23 mouse cellular contexts compared by ENCODE assay signal in the genomic region with DNA sequence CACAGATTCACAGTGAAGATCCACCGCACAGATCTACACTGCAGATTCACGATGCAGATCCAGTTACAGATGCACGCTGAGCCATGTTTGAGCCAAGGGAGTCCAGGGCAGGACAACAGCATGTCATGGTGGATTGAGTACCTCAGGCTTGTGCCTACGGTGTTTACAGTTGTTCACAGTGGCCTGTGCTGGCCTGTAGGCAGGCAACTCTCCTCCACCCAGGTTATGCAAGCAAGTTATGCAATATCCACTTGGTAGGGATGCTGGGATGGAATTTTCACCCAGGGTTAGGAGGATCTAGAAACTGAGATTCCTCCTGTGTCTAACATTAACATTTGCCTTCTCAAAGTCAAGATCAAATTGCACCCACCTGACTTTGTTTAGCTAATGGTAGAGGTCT. TPM values are rescaled to one million over a fixed set of nuclear protein-coding genes. Genes with fewer than 3 reads are reported as not detected.
A peak's percentile ranks its signal among the peaks of the same experiment; 100 is the strongest.
DNase-seq lines count a peak whose midpoint lies in the region; ATAC-seq and TF ChIP-seq lines count a peak whose summit lies in the region.
"Had no signal": no experiment of that assay in that cellular context is flagged by ENCODE, and none has a peak within 500 bp of the region (broad histone marks: within the 10 kb centered on the region; RNA-seq: fewer than 3 reads in every experiment).

No protein-coding gene starts in this region.

- H3K4me3 ChIP-seq in liver, adult 2 months (ENCODE audit: insufficient read depth, low read depth, low read length): no peak overlapping the region
- H3K4me3 ChIP-seq in liver, embryonic 11.5 days (ENCODE audit: low read depth, low read length): no peak overlapping the region
- no peak overlapping the region for H3K4me3 ChIP-seq in liver, embryonic 16.5 days (ENCODE audit: low read depth, low read length)
- no peak overlapping the region for H3K4me3 ChIP-seq in olfactory bulb, adult 2 months (ENCODE audit: insufficient read depth, low read depth, low read length)
- no peak overlapping the region for H3K4me3 ChIP-seq in midbrain, embryonic 14.5 days (replicated peaks; ENCODE audit: low read depth, low read length)
- H3K4me3 ChIP-seq: embryonic facial prominence, embryonic 13.5 days; forebrain, embryonic 12.5 days; heart, embryonic 10.5 days; heart, embryonic 15.5 days; hindbrain, embryonic 13.5 days had no signal

- H3K27me3 ChIP-seq in liver, adult 2 months (ENCODE audit: control insufficient read depth, insufficient read depth, low read length): no peaks in the 10 kb centered on the region
- H3K27me3 ChIP-seq in liver, embryonic 11.5 days (replicated peaks; ENCODE audit: control insufficient read depth, insufficient read depth, low read length): no peaks in the 10 kb centered on the region
- H3K27me3 ChIP-seq in liver, embryonic 16.5 days (ENCODE audit: control insufficient read depth, insufficient read depth, low read depth, low read length): no peaks in the 10 kb centered on the region
- H3K27me3 ChIP-seq in midbrain, embryonic 14.5 days (ENCODE audit: control insufficient read depth, insufficient read depth, low read length): no peaks in the 10 kb centered on the region
- H3K27me3 ChIP-seq: embryonic facial prominence, embryonic 13.5 days; forebrain, embryonic 12.5 days; heart, embryonic 15.5 days; hindbrain, embryonic 13.5 days had no signal

- H3K27ac ChIP-seq in liver, adult 2 months (replicated peaks; ENCODE audit: insufficient read depth, low read depth, low read length): no peak overlapping the region
- no peak overlapping the region for H3K27ac ChIP-seq in liver, embryonic 11.5 days (ENCODE audit: low read depth, low read length)
- no peak overlapping the region for H3K27ac ChIP-seq in liver, embryonic 16.5 days (ENCODE audit: low read length)
- peak overlapping the region; percentile 65 for H3K27ac ChIP-seq in olfactory bulb, adult 2 months (ENCODE audit: insufficient read depth, low read depth, low read length)
- no peak overlapping the region for H3K27ac ChIP-seq in midbrain, embryonic 14.5 days (replicated peaks; ENCODE audit: low read depth, low read length)
- H3K27ac ChIP-seq: embryonic facial prominence, embryonic 13.5 days; forebrain, embryonic 12.5 days; heart, embryonic 10.5 days; heart, embryonic 15.5 days; hindbrain, embryonic 13.5 days had no signal

- H3K36me3 ChIP-seq in liver, adult 2 months (ENCODE audit: control insufficient read depth, insufficient read depth, low read length): no peaks in the 10 kb centered on the region
- H3K36me3 ChIP-seq in liver, embryonic 11.5 days (ENCODE audit: control insufficient read depth, insufficient read depth, low read length): no peaks in the 10 kb centered on the region
- no peaks in the 10 kb centered on the region for H3K36me3 ChIP-seq in liver, embryonic 16.5 days (ENCODE audit: control insufficient read depth, insufficient read depth)
- H3K36me3 ChIP-seq in midbrain, embryonic 14.5 days (ENCODE audit: control insufficient read depth, insufficient read depth, low read length): no peaks in the 10 kb centered on the region
- H3K36me3 ChIP-seq: embryonic facial prominence, embryonic 13.5 days; forebrain, embryonic 12.5 days; heart, embryonic 10.5 days; heart, embryonic 15.5 days; hindbrain, embryonic 13.5 days had no signal

- WGBS in liver, adult 2 months: 65% methylated on average over 4 of the region's 4 CpGs
- WGBS in liver, embryonic 11.5 days: 87% methylated on average over 4 of the region's 4 CpGs
- 62% methylated on average over 4 of the region's 4 CpGs for WGBS in liver, embryonic 16.5 days (ENCODE audit: insufficient replicate concordance)
- WGBS in olfactory bulb, adult 2 months: 87% methylated on average over 4 of the region's 4 CpGs
- 93% methylated on average over 4 of the region's 4 CpGs for WGBS in midbrain, embryonic 14.5 days

- no peaks in the 10 kb centered on the region for H3K79me2 ChIP-seq in liver, adult 2 months (ENCODE audit: control insufficient read depth, insufficient read depth, low read length)

- TF ChIP-seq CTCF in liver, adult 2 months (IDR thresholded peaks at IDR 0.05; ENCODE audit: low read depth, low read length): no peak
- no peak for TF ChIP-seq CTCF in olfactory bulb, adult 2 months (IDR thresholded peaks at IDR 0.05; ENCODE audit: insufficient read depth, low read depth, low read length)

- peak; percentile 11 for DNase-seq in liver, adult 2 months (ENCODE audit: extremely low read depth, low read depth, low spot score)
- no peak for DNase-seq in liver, embryonic 11.5 days (ENCODE audit: low spot score)
- DNase-seq in adipocyte (ENCODE audit: low spot score): peak; percentile 17
- DNase-seq in midbrain, embryonic 14.5 days: no peak
- no peak for DNase-seq in right cerebral cortex, postnatal 4 days
- DNase-seq: adrenal gland, adult 2 months; adrenal gland, postnatal 36 days; cerebellum, adult 18-20 months; cerebellum, adult 9-11 months; cerebellum, postnatal 36 days; gastrocnemius, postnatal 10 days; heart, adult 18-20 months; heart, postnatal 14 days had no signal

- no peak for ATAC-seq in liver, embryonic 11.5 days (replicated peaks; ENCODE audit: low FRiP score)
- ATAC-seq in liver, embryonic 16.5 days (ENCODE audit: low read depth): peak; percentile 62
- ATAC-seq in midbrain, embryonic 14.5 days (ENCODE audit: low FRiP score, low TSS enrichment): no peak
- ATAC-seq: forebrain, embryonic 16.5 days had no signal

- no peaks in the 10 kb centered on the region for H3K9me3 ChIP-seq in liver, embryonic 11.5 days (ENCODE audit: control insufficient read depth, low read length)
- no peaks in the 10 kb centered on the region for H3K9me3 ChIP-seq in liver, embryonic 16.5 days (replicated peaks; ENCODE audit: control insufficient read depth, low read length)
- no peaks in the 10 kb centered on the region for H3K9me3 ChIP-seq in midbrain, embryonic 14.5 days (ENCODE audit: control insufficient read depth, low read length)
- H3K9me3 ChIP-seq: embryonic facial prominence, embryonic 13.5 days; forebrain, embryonic 12.5 days; heart, embryonic 10.5 days; heart, embryonic 15.5 days; hindbrain, embryonic 13.5 days had no signal

- TF ChIP-seq POLR2A in liver, adult 2 months (IDR thresholded peaks at IDR 0.05; ENCODE audit: extremely low read depth, insufficient read depth, low read length): no peak
- no peak for TF ChIP-seq POLR2A in olfactory bulb, adult 2 months (IDR thresholded peaks at IDR 0.05; ENCODE audit: insufficient read depth, low read depth, low read length)

- no peaks in the 10 kb centered on the region for H3K4me1 ChIP-seq in liver, adult 2 months (ENCODE audit: control insufficient read depth, insufficient read depth, low read length)
- H3K4me1 ChIP-seq in liver, embryonic 11.5 days (replicated peaks; ENCODE audit: control insufficient read depth, insufficient read depth, low read length): no peaks in the 10 kb centered on the region
- no peaks in the 10 kb centered on the region for H3K4me1 ChIP-seq in liver, embryonic 16.5 days (ENCODE audit: control insufficient read depth, low read depth, low read length)
- peaks cover 64% of the 10 kb centered on the region for H3K4me1 ChIP-seq in olfactory bulb, adult 2 months (ENCODE audit: control insufficient read depth, insufficient read depth, low read length)
- peaks cover 15% of the 10 kb centered on the region for H3K4me1 ChIP-seq in midbrain, embryonic 14.5 days (ENCODE audit: control insufficient read depth, insufficient read depth, low read length)

- no peak overlapping the region for H3K4me2 ChIP-seq in liver, embryonic 11.5 days
- no peak overlapping the region for H3K4me2 ChIP-seq in liver, embryonic 16.5 days (ENCODE audit: low read depth, low read length)
- H3K4me2 ChIP-seq in midbrain, embryonic 14.5 days (ENCODE audit: low read length): no peak overlapping the region
- H3K4me2 ChIP-seq: embryonic facial prominence, embryonic 13.5 days; forebrain, embryonic 12.5 days; heart, embryonic 15.5 days; hindbrain, embryonic 13.5 days had no signal

- no peak overlapping the region for H3K9ac ChIP-seq in liver, adult 2 months (ENCODE audit: low read depth, low read length)
- H3K9ac ChIP-seq in liver, embryonic 11.5 days (ENCODE audit: low read depth, low read length): no peak overlapping the region
- H3K9ac ChIP-seq in liver, embryonic 16.5 days (ENCODE audit: low read depth, low read length): no peak overlapping the region
- no peak overlapping the region for H3K9ac ChIP-seq in midbrain, embryonic 14.5 days (replicated peaks; ENCODE audit: low read length)
- H3K9ac ChIP-seq: embryonic facial prominence, embryonic 13.5 days; forebrain, embryonic 12.5 days; heart, embryonic 15.5 days; hindbrain, embryonic 13.5 days had no signal

RNA-seq across cellular contexts. Expression of gene Pimreg, which starts 40.8 kb away (rescaled TPM):
- 0.34 TPM in 1 of 2 replicates, not detected in the other for total RNA-seq in liver, adult 2 months (2014; rRNA removed)
- 0.07 and 0.09 TPM in 2 replicates for polyA plus RNA-seq in liver, adult 2 months (2012; rRNA removed)
- polyA plus RNA-seq in liver, embryonic 11.5 days (2014; fragmentation: Nextera tagmentation; extraction: Ambion mirVana): 74.9 and 78.5 TPM in 2 replicates
- polyA plus RNA-seq in liver, embryonic 16.5 days (2015; fragmentation: Nextera tagmentation; extraction: Ambion mirVana): 16.2 and 16.5 TPM in 2 replicates
- polyA plus RNA-seq in olfactory bulb, adult 2 months (2012; ENCODE audit: insufficient read depth, insufficient read length, low replicate concordance, missing spikeins): not detected in 2 replicates
- 26.5 and 39.3 TPM in 2 replicates for polyA plus RNA-seq in midbrain, embryonic 14.5 days (2014; fragmentation: Nextera tagmentation; extraction: Ambion mirVana)

RNA-seq across cellular contexts. Expression of gene Aipl1, which starts 45.3 kb away (rescaled TPM):
- total RNA-seq in liver, adult 2 months (2014; rRNA removed): not detected in 2 replicates
- polyA plus RNA-seq in liver, adult 2 months (2012; rRNA removed): not detected in 2 replicates
- polyA plus RNA-seq in liver, embryonic 11.5 days (2014; fragmentation: Nextera tagmentation; extraction: Ambion mirVana): 0.16 and 0.25 TPM in 2 replicates
- 0.09 and 0.12 TPM in 2 replicates for polyA plus RNA-seq in liver, embryonic 16.5 days (2015; fragmentation: Nextera tagmentation; extraction: Ambion mirVana)
- not detected in 2 replicates for polyA plus RNA-seq in olfactory bulb, adult 2 months (2012; ENCODE audit: insufficient read depth, insufficient read length, low replicate concordance, missing spikeins)
- 0.23 and 0.29 TPM in 2 replicates for polyA plus RNA-seq in midbrain, embryonic 14.5 days (2014; fragmentation: Nextera tagmentation; extraction: Ambion mirVana)
- total RNA-seq: adrenal gland, adult 2 months; adrenal gland, postnatal 36 days; heart, adult 18-20 months; heart, postnatal 14 days had no signal

RNA-seq across cellular contexts. Expression of gene Pitpnm3, which starts 53.0 kb away (rescaled TPM):
- 0.07 and 0.18 TPM in 2 replicates for total RNA-seq in liver, adult 2 months (2014; rRNA removed)
- 0.02 and 0.06 TPM in 2 replicates for polyA plus RNA-seq in liver, adult 2 months (2012; rRNA removed)
- polyA plus RNA-seq in liver, embryonic 11.5 days (2014; fragmentation: Nextera tagmentation; extraction: Ambion mirVana): 0.08 and 0.31 TPM in 2 replicates
- 0.01 TPM in 1 of 2 replicates, not detected in the other for polyA plus RNA-seq in liver, embryonic 16.5 days (2015; fragmentation: Nextera tagmentation; extraction: Ambion mirVana)
- not detected in 2 replicates for polyA plus RNA-seq in olfactory bulb, adult 2 months (2012; ENCODE audit: insufficient read depth, insufficient read length, low replicate concordance, missing spikeins)
- 4.0 and 5.0 TPM in 2 replicates for polyA plus RNA-seq in midbrain, embryonic 14.5 days (2014; fragmentation: Nextera tagmentation; extraction: Ambion mirVana)
- total RNA-seq: hematopoietic stem cell, adult 5-6 weeks; MEL had no signal

Comparison
In these comparisons a context has a peak if more than half of its experiments do, and no peak if none do; other contexts are left out.
1. DNase-seq: peak in liver, adult 2 months (single experiment) and adipocyte (single experiment); none in liver, embryonic 11.5 days (single experiment), midbrain, embryonic 14.5 days (single experiment) and right cerebral cortex, postnatal 4 days (single experiment).